Mouse (Mus musculus) spleen, adult 2 months (tissue): ENCODE measurements around the gene Klhdc3.

Source experiments
- CTCF ChIP-seq: fragments of 200-500 bp; IDR thresholded peaks from 2 replicates; pipeline ENCODE4 v1.5.1; 2011; ENCODE audit warnings: mild to moderate bottlenecking, inconsistent platforms; ENCODE audit not compliant: insufficient read depth, insufficient read length, insufficient replicate concordance; ENCODE audit errors: extremely low read depth
- POLR2A ChIP-seq: fragments of 200-500 bp; IDR thresholded peaks from 2 replicates; pipeline ENCODE4 v1.6.1; 2011; ENCODE audit warnings: low read depth, low read length, inconsistent platforms

DNA sequence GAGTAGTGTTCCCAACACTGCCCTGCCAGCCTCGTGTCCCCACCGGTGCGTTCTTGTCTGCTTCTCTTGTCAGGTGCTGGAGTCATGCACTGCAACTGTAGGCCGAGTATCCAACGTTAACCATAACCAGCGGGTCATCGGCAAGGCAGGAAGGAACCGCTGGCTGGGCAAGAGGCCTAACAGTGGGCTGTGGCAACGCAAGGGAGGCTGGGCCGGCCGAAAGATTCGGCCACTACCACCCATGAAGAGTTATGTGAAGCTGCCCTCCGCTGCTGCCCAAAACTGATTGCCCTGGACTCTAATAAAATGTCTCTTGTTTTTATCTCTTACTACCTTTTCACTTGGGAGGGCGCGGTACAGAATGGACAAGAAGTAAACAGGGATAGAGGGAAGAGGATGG, 30.9 kb downstream of the Klhdc3 start:
- TF ChIP-seq CTCF, result no peak
- no peak for TF ChIP-seq POLR2A
